Mouse (Mus musculus): ENCODE data around the gene Mtor. TPM values are rescaled to one million over a fixed set of nuclear protein-coding genes. Genes with fewer than 3 reads are reported as not detected.

Gene Mtor
- polyA plus RNA-seq, 1 experiment = not detected

DNA sequence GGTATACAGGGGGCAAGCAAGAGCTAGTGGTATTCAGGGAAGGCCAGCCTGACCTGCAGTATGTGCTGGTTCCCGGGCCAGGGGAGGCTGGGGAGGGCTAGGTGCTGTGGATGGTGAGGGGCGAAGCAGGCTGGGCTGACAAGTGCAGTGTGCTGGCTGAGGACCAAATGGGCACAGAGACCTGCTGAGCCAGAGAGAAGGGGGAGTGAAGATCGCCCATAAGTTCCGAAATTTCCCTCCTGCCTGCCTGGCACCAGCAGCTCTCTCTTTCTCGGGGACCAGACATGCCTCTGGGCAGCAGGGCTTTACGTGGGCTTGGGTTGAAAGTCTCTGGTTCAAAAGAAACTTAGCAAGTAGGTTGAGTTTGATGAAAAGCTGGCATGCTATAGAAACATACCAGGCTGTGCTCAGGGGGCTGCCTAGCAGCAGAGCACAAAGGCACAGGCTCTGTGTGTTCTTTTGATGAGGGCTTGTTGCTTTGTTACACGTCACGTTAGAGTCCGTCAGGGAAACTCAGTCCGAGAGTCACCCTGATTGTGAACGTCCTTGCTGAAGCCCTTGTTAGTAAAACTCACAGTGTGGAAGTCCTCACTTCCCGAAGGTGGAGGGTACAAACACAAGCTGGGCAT lies 12.4 kb downstream of the Mtor start:
- Histone ChIP-seq H3K27ac (ENCODE audit: insufficient read depth, low read depth, low read length) (no peak overlapping the region), H3K4me3 (ENCODE audit: insufficient read depth, low read depth, low read length) (no peak overlapping the region), H3K4me1 (ENCODE audit: control insufficient read depth, insufficient read depth, low read length) (peaks cover 16% of the 10 kb centered on the region)
- WGBS = 44% methylated on average over 12 of the region's 12 CpGs
- TF ChIP-seq POLR2A (IDR thresholded peaks at IDR 0.05; ENCODE audit: insufficient read depth, low read depth, low read length) (no peak), CTCF (IDR thresholded peaks at IDR 0.05; ENCODE audit: insufficient read depth, low read depth, low read length) (no peak)

GRCm38 (mm10) chr4:148461772-148462171 lies 13.4 kb downstream of the Mtor start:
- H3K4me3 ChIP-seq (ENCODE audit: insufficient read depth, low read depth, low read length) = no peak overlapping the region
- 82% methylated on average over 4 of the region's 4 CpGs for WGBS
- H3K27ac ChIP-seq (ENCODE audit: insufficient read depth, low read depth, low read length) = no peak overlapping the region
- H3K4me1 ChIP-seq (ENCODE audit: control insufficient read depth, insufficient read depth, low read length) = peaks cover 21% of the 10 kb centered on the region
- TF ChIP-seq CTCF (IDR thresholded peaks at IDR 0.05; ENCODE audit: insufficient read depth, low read depth, low read length) = no peak
- TF ChIP-seq POLR2A (IDR thresholded peaks at IDR 0.05; ENCODE audit: insufficient read depth, low read depth, low read length) = no peak

GRCm38 (mm10) chr4:148462717-148463116 lies 14.3 kb downstream of the Mtor start:
- TF ChIP-seq CTCF (IDR thresholded peaks at IDR 0.05; ENCODE audit: insufficient read depth, low read depth, low read length) (no peak), POLR2A (IDR thresholded peaks at IDR 0.05; ENCODE audit: insufficient read depth, low read depth, low read length) (no peak)
- WGBS = 95% methylated on average over 13 of the region's 13 CpGs
- H3K4me1 ChIP-seq (ENCODE audit: control insufficient read depth, insufficient read depth, low read length) = peaks cover 24% of the 10 kb centered on the region
- no peak overlapping the region for H3K4me3 ChIP-seq (ENCODE audit: insufficient read depth, low read depth, low read length)
- no peak overlapping the region for H3K27ac ChIP-seq (ENCODE audit: insufficient read depth, low read depth, low read length)

- 48% methylated on average over 14 of the region's 14 CpGs for WGBS
- TF ChIP-seq POLR2A (IDR thresholded peaks at IDR 0.05; ENCODE audit: insufficient read depth, low read depth, low read length) (no peak), CTCF (IDR thresholded peaks at IDR 0.05; ENCODE audit: insufficient read depth, low read depth, low read length) (0 out of 2 replicates have a peak, but pooled peaks have one; percentile 20)
- H3K27ac ChIP-seq (ENCODE audit: insufficient read depth, low read depth, low read length) = no peak overlapping the region
- H3K4me3 ChIP-seq (ENCODE audit: insufficient read depth, low read depth, low read length) = no peak overlapping the region
- peaks cover 24% of the 10 kb centered on the region for H3K4me1 ChIP-seq (ENCODE audit: control insufficient read depth, insufficient read depth, low read length)
Measured at GRCm38 (mm10) chr4:148463208-148463960, 15.0 kb downstream of the Mtor start.

GRCm38 (mm10) chr4:148464301-148464700 lies 15.9 kb downstream of the Mtor start:
- WGBS = 93% methylated on average over 12 of the region's 12 CpGs

DNA sequence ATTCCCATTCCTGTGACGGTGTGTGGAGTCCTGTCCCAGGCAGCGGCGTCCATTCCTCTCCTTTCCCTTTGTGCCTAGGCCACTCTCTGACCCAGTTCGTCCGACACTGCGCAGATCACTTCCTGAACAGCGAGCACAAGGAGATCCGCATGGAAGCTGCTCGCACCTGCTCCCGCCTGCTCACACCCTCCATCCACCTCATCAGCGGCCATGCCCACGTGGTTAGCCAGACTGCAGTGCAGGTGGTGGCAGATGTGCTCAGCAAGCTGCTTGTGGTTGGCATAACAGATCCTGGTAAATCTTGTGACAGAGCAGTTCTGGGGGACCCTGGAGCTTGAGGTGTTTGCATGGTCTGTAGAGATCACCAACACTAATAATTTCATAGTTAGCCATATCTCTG lies 16.5 kb downstream of the Mtor start:
- Histone ChIP-seq H3K4me3 (ENCODE audit: insufficient read depth, low read depth, low read length) (no peak overlapping the region), H3K27ac (ENCODE audit: insufficient read depth, low read depth, low read length) (peak overlapping the region; percentile 9; the same call in 1 of the 2 replicates), H3K4me1 (ENCODE audit: control insufficient read depth, insufficient read depth, low read length) (peaks cover 24% of the 10 kb centered on the region)
- TF ChIP-seq POLR2A (IDR thresholded peaks at IDR 0.05; ENCODE audit: insufficient read depth, low read depth, low read length) (no peak), CTCF (IDR thresholded peaks at IDR 0.05; ENCODE audit: insufficient read depth, low read depth, low read length) (no peak)
- 81% methylated on average over 12 of the region's 12 CpGs for WGBS

More at GRCm38 (mm10) chr4:148464301-148464700, 15.9 kb downstream of the Mtor start:
- Histone ChIP-seq H3K4me3 (ENCODE audit: insufficient read depth, low read depth, low read length) (no peak overlapping the region), H3K4me1 (ENCODE audit: control insufficient read depth, insufficient read depth, low read length) (peaks cover 24% of the 10 kb centered on the region), H3K27ac (ENCODE audit: insufficient read depth, low read depth, low read length) (0 out of 2 replicates have a peak overlapping the region, but pooled peaks have one; percentile 9)
- no peak for TF ChIP-seq POLR2A (IDR thresholded peaks at IDR 0.05; ENCODE audit: insufficient read depth, low read depth, low read length)
- no peak for TF ChIP-seq CTCF (IDR thresholded peaks at IDR 0.05; ENCODE audit: insufficient read depth, low read depth, low read length)

- TF ChIP-seq CTCF (IDR thresholded peaks at IDR 0.05; ENCODE audit: insufficient read depth, low read depth, low read length) = no peak
- no peak for TF ChIP-seq POLR2A (IDR thresholded peaks at IDR 0.05; ENCODE audit: insufficient read depth, low read depth, low read length)
- Histone ChIP-seq H3K27ac (ENCODE audit: insufficient read depth, low read depth, low read length) (peak overlapping the region; percentile 23; the same call in 1 of the 2 replicates), H3K4me3 (ENCODE audit: insufficient read depth, low read depth, low read length) (no peak overlapping the region), H3K4me1 (ENCODE audit: control insufficient read depth, insufficient read depth, low read length) (peaks cover 24% of the 10 kb centered on the region)
- WGBS = 39% methylated on average over 5 of the region's 5 CpGs
Measured at GRCm38 (mm10) chr4:148466511-148467079, 18.2 kb downstream of the Mtor start.

DNA sequence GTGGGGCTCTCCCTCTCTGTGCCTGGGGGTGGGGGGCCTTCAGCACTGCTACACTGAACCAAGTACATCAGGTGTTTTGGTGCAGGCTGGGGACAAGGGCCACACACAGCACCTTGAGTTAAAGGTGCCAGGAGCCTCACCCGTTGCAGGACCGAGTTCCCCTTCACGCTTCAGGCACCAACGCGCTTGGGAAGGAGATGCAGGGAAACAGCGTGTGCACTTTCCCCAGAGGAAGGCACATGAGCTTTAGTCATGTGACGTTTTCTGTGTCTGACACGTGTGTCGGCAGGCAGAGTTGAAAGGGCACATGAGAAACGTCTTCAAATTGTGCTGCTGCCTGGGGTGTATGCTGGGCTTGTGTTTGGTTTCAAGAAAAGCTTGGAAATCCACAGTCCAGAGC lies 20.0 kb downstream of the Mtor start:
- H3K27ac ChIP-seq (ENCODE audit: insufficient read depth, low read depth, low read length) = no peak overlapping the region
- no peak overlapping the region for H3K4me3 ChIP-seq (ENCODE audit: insufficient read depth, low read depth, low read length)
- H3K4me1 ChIP-seq (ENCODE audit: control insufficient read depth, insufficient read depth, low read length) = peaks cover 24% of the 10 kb centered on the region
- WGBS = 86% methylated on average over 10 of the region's 10 CpGs
- no peak for TF ChIP-seq CTCF (IDR thresholded peaks at IDR 0.05; ENCODE audit: insufficient read depth, low read depth, low read length)
- no peak for TF ChIP-seq POLR2A (IDR thresholded peaks at IDR 0.05; ENCODE audit: insufficient read depth, low read depth, low read length)

All from olfactory bulb, adult 2 months (tissue).